Mouse (Mus musculus) kidney, embryonic 15.5 days (tissue): Measurements from ENCODE around the gene Atf1. TPM values are rescaled to one million over a fixed set of nuclear protein-coding genes. Genes with fewer than 3 reads are reported as not detected.
"Not testable (repeated sequence)": the region's sequence is repeated elsewhere in the genome, so short reads cannot be mapped to it uniquely, and the experiment has no call there.

Experiments used
- ATAC-seq: fragments of 200-750 bp; cut with Nextera tagmentation; replicated peaks from 2 replicates; pipeline ENCODE4 v1.8.0; 2017; ENCODE audit warnings: moderate TSS enrichment; ENCODE audit not compliant: low FRiP score
- H3K27ac ChIP-seq: fragments of 300-500 bp; sonication (generic); 2 replicates; pipeline ENCODE4 v1.5.1; 2015; ENCODE audit warnings: mild to moderate bottlenecking, inconsistent platforms
- H3K27me3 ChIP-seq: fragments of 300-500 bp; sonication (generic); 2 replicates; pipeline ENCODE4 v1.6.1; 2015; ENCODE audit warnings: inconsistent platforms
- H3K36me3 ChIP-seq: fragments of 300-500 bp; sonication (generic); 2 replicates; pipeline ENCODE4 v1.6.1; 2015; ENCODE audit warnings: inconsistent platforms
- H3K4me1 ChIP-seq: fragments of 300-500 bp; sonication (generic); 2 replicates; pipeline ENCODE4 v1.6.1; 2015; ENCODE audit warnings: inconsistent platforms
- H3K4me2 ChIP-seq: fragments of 300-500 bp; sonication (generic); 2 replicates; pipeline ENCODE4 v1.6.1; 2015; ENCODE audit warnings: moderate library complexity, mild to moderate bottlenecking, inconsistent platforms
- H3K4me3 ChIP-seq: fragments of 300-500 bp; sonication (generic); replicated peaks from 2 replicates; pipeline ENCODE4 v1.5.1; 2015; ENCODE audit warnings: mild to moderate bottlenecking, inconsistent platforms
- H3K9ac ChIP-seq: fragments of 300-500 bp; sonication (generic); 2 replicates; pipeline ENCODE4 v1.6.1; 2015; ENCODE audit warnings: mild to moderate bottlenecking, inconsistent platforms
- H3K9me3 ChIP-seq: fragments of 300-500 bp; sonication (generic); replicated peaks from 2 replicates; pipeline ENCODE4 v1.6.1; 2016; ENCODE audit warnings: inconsistent platforms
- WGBS: fragments of 180-500 bp; shearing (Covaris S2); methylation state at CpG from one replicate; pipeline ENCODE4 v1.1.7; 2015; ENCODE audit warnings: mixed read lengths; 5-methylcytosine and 5-hydroxymethylcytosine counted together
- polyA plus RNA-seq: library from polyadenylated mRNA; unstranded; fragments of >200 nt; fragmentation: Nextera tagmentation; extraction: Ambion mirVana; gene quantifications from 2 replicates; pipeline ENCODE4 v1.2.1, GENCODE M21; 2015

Atf1 gene
- polyA plus RNA-seq, 1 experiment from 2014 or later: 49.7 TPM

GRCm38 (mm10) chr15:100245951-100246350 is 18.3 kb downstream of the Atf1 start:
- no peak overlapping the region for H3K4me3 ChIP-seq
- no peak overlapping the region for H3K9ac ChIP-seq
- ATAC-seq: no peak
- no peaks in the 10 kb centered on the region for H3K27me3 ChIP-seq
- no peak overlapping the region for H3K27ac ChIP-seq
- no peaks in the 10 kb centered on the region for H3K4me1 ChIP-seq
- no peak overlapping the region for H3K4me2 ChIP-seq
- 93% methylated on average over 7 of the region's 7 CpGs for WGBS
- H3K9me3 ChIP-seq: no peaks in the 10 kb centered on the region
- H3K36me3 ChIP-seq: peaks cover 100% of the 10 kb centered on the region

GRCm38 (mm10) chr15:100247296-100247695 is 19.7 kb downstream of the Atf1 start:
- Histone ChIP-seq H3K27ac (no peak overlapping the region), H3K27me3 (no peaks in the 10 kb centered on the region), H3K4me2 (no peak overlapping the region), H3K36me3 (peaks cover 100% of the 10 kb centered on the region), H3K4me3 (no peak overlapping the region), H3K4me1 (no peaks in the 10 kb centered on the region), H3K9ac (no peak overlapping the region), H3K9me3 (no peaks in the 10 kb centered on the region)
- 96% methylated on average over 9 of the region's 9 CpGs for whole genome bisulfite sequencing
- no peak for ATAC-seq

GRCm38 (mm10) chr15:100248665-100249433 is 21.2 kb downstream of the Atf1 start:
- peaks cover 99% of the 10 kb centered on the region for H3K36me3 ChIP-seq
- WGBS: 94% methylated on average over 6 of the region's 6 CpGs
- H3K9ac ChIP-seq: no peak overlapping the region
- H3K27me3 ChIP-seq: no peaks in the 10 kb centered on the region
- H3K4me3 ChIP-seq: no peak overlapping the region
- H3K4me2 ChIP-seq: no peak overlapping the region
- no peak for ATAC-seq
- H3K4me1 ChIP-seq: no peaks in the 10 kb centered on the region
- H3K27ac ChIP-seq: no peak overlapping the region
- H3K9me3 ChIP-seq: no peaks in the 10 kb centered on the region

GRCm38 (mm10) chr15:100251153-100251780 is 23.6 kb downstream of the Atf1 start:
- H3K27me3 ChIP-seq: no peaks in the 10 kb centered on the region
- H3K4me2 ChIP-seq: no peak overlapping the region
- no peaks in the 10 kb centered on the region for H3K4me1 ChIP-seq
- H3K27ac ChIP-seq: no peak overlapping the region
- H3K9ac ChIP-seq: no peak overlapping the region
- no peak for ATAC-seq
- H3K4me3 ChIP-seq: no peak overlapping the region
- H3K9me3 ChIP-seq: no peaks in the 10 kb centered on the region
- WGBS: 79% methylated on average over 6 of the region's 6 CpGs
- H3K36me3 ChIP-seq: peaks cover 99% of the 10 kb centered on the region

GRCm38 (mm10) chr15:100256386-100256785 is 28.8 kb downstream of the Atf1 start:
- ATAC-seq: no peak
- Histone ChIP-seq H3K9ac (no peak overlapping the region), H3K27ac (no peak overlapping the region), H3K4me2 (no peak overlapping the region), H3K9me3 (no peaks in the 10 kb centered on the region), H3K4me1 (no peaks in the 10 kb centered on the region), H3K4me3 (no peak overlapping the region), H3K36me3 (peaks cover 85% of the 10 kb centered on the region), H3K27me3 (no peaks in the 10 kb centered on the region)
- WGBS: 89% methylated on average over 6 of the region's 6 CpGs

- H3K36me3 ChIP-seq: peaks cover 79% of the 10 kb centered on the region
- no peaks in the 10 kb centered on the region for H3K4me1 ChIP-seq
- H3K4me3 ChIP-seq: no peak overlapping the region
- H3K4me2 ChIP-seq: no peak overlapping the region
- ATAC-seq: no peak
- no peak overlapping the region for H3K27ac ChIP-seq
- WGBS: 87% methylated on average over 5 of the region's 5 CpGs
- no peak overlapping the region for H3K9ac ChIP-seq
- H3K9me3 ChIP-seq: no peaks in the 10 kb centered on the region
- no peaks in the 10 kb centered on the region for H3K27me3 ChIP-seq
These were observed 29.7 kb downstream of the Atf1 start for GRCm38 (mm10) chr15:100257305-100257704.

- no peaks in the 10 kb centered on the region for H3K4me1 ChIP-seq
- WGBS: 94% methylated on average over 7 of the region's 7 CpGs
- no peaks in the 10 kb centered on the region for H3K27me3 ChIP-seq
- H3K4me3 ChIP-seq: no peak overlapping the region
- H3K36me3 ChIP-seq: peaks cover 65% of the 10 kb centered on the region
- no peak overlapping the region for H3K27ac ChIP-seq
- no peak for ATAC-seq
- H3K9me3 ChIP-seq: no peaks in the 10 kb centered on the region
- no peak overlapping the region for H3K4me2 ChIP-seq
- H3K9ac ChIP-seq: no peak overlapping the region
These were observed 31.2 kb downstream of the Atf1 start for GRCm38 (mm10) chr15:100258646-100259425.

GRCm38 (mm10) chr15:100260351-100260750 is 32.7 kb downstream of the Atf1 start:
- not testable (repeated sequence) for H3K27ac ChIP-seq, H3K4me2 ChIP-seq, H3K4me1 ChIP-seq, ATAC-seq, H3K9me3 ChIP-seq, H3K4me3 ChIP-seq, H3K27me3 ChIP-seq, H3K9ac ChIP-seq
- 87% methylated on average over 5 of the region's 7 CpGs for WGBS
- H3K36me3 ChIP-seq: peaks cover 50% of the 10 kb centered on the region

GRCm38 (mm10) chr15:100263246-100263905 is 35.8 kb downstream of the Atf1 start:
- no peaks in the 10 kb centered on the region for H3K9me3 ChIP-seq
- no peaks in the 10 kb centered on the region for H3K27me3 ChIP-seq
- peaks cover 22% of the 10 kb centered on the region for H3K36me3 ChIP-seq
- H3K9ac ChIP-seq: no peak overlapping the region
- no peaks in the 10 kb centered on the region for H3K4me1 ChIP-seq
- no peak overlapping the region for H3K27ac ChIP-seq
- no peak overlapping the region for H3K4me3 ChIP-seq
- no peak overlapping the region for H3K4me2 ChIP-seq
- no peak for ATAC-seq
- 23% methylated on average over 4 of the region's 4 CpGs for WGBS

GRCm38 (mm10) chr15:100265586-100266325 is 38.1 kb downstream of the Atf1 start:
- Histone ChIP-seq H3K9me3 (no peaks in the 10 kb centered on the region), H3K27me3 (no peaks in the 10 kb centered on the region), H3K36me3 (peaks cover 7% of the 10 kb centered on the region; the same call in 1 of the 2 replicates), H3K4me1 (no peaks in the 10 kb centered on the region), H3K4me2 (no peak overlapping the region), H3K27ac (no peak overlapping the region), H3K9ac (no peak overlapping the region), H3K4me3 (no peak overlapping the region)
- WGBS: 84% methylated on average over 4 of the region's 5 CpGs
- ATAC-seq: no peak

GRCm38 (mm10) chr15:100268916-100269315 is 41.3 kb downstream of the Atf1 start:
- no peaks in the 10 kb centered on the region for H3K27me3 ChIP-seq
- no peak for ATAC-seq
- H3K36me3 ChIP-seq: no peaks in the 10 kb centered on the region
- no peak overlapping the region for H3K4me3 ChIP-seq
- peaks cover 8% of the 10 kb centered on the region; the same call in 1 of the 2 replicates for H3K9me3 ChIP-seq
- H3K9ac ChIP-seq: no peak overlapping the region
- no peaks in the 10 kb centered on the region for H3K4me1 ChIP-seq
- H3K4me2 ChIP-seq: no peak overlapping the region
- 91% methylated on average over 2 of the region's 2 CpGs for WGBS
- no peak overlapping the region for H3K27ac ChIP-seq
